Mouse (Mus musculus) forebrain, embryonic 11.5 days (tissue): ENCODE measurements around the gene Hic1. TPM values are rescaled to one million over a fixed set of nuclear protein-coding genes. Genes with fewer than 3 reads are reported as not detected.

Experiments
- ATAC-seq: fragments of 200-750 bp; cut with Nextera tagmentation; replicated peaks from 2 replicates; pipeline ENCODE4 v1.8.0; 2017; ENCODE audit warnings: moderate TSS enrichment; ENCODE audit not compliant: low FRiP score
- DNase-seq: peaks from one replicate; pipeline ENCODE4 v3.0.0-alpha.2; 2017; ENCODE audit warnings: low spot score
- H3K27ac ChIP-seq: fragments of 300-500 bp; sonication (generic); 2 replicates; pipeline ENCODE4 v1.5.1; 2014; ENCODE audit warnings: low read depth, low read length
- H3K27me3 ChIP-seq: fragments of 300-500 bp; sonication (generic); 2 replicates; pipeline ENCODE4 v1.6.1; 2014; ENCODE audit warnings: mild to moderate bottlenecking, low read length, mixed read lengths; ENCODE audit not compliant: control insufficient read depth, insufficient read depth
- H3K36me3 ChIP-seq: fragments of 300-500 bp; sonication (generic); 2 replicates; pipeline ENCODE4 v1.6.1; 2014; ENCODE audit warnings: mild to moderate bottlenecking, low read length, moderate library complexity, mixed read lengths; ENCODE audit not compliant: control insufficient read depth, insufficient read depth
- H3K4me1 ChIP-seq: fragments of 300-500 bp; sonication (generic); replicated peaks from 2 replicates; pipeline ENCODE4 v1.6.1; 2014; ENCODE audit warnings: low read length, mixed read lengths; ENCODE audit not compliant: control insufficient read depth, insufficient read depth
- H3K4me2 ChIP-seq: fragments of 300-500 bp; sonication (generic); 2 replicates; pipeline ENCODE4 v1.6.1; 2014; ENCODE audit warnings: low read depth, mild to moderate bottlenecking, low read length, moderate library complexity, mixed read lengths; ENCODE audit not compliant: severe bottlenecking
- H3K4me3 ChIP-seq: fragments of 300-500 bp; sonication (generic); 2 replicates; pipeline ENCODE4 v1.5.1; 2014; ENCODE audit warnings: low read depth, low read length
- H3K9ac ChIP-seq: fragments of 300-500 bp; sonication (generic); 2 replicates; pipeline ENCODE4 v1.6.1; 2014; ENCODE audit warnings: low read length
- H3K9me3 ChIP-seq: fragments of 300-500 bp; sonication (generic); 2 replicates; pipeline ENCODE4 v1.6.1; 2016; ENCODE audit warnings: low read length, mixed read lengths; ENCODE audit not compliant: control insufficient read depth
- WGBS: fragments of 180-500 bp; shearing (Covaris S2); extraction: QIAGEN DNeasy Blood & Tissue Kit; methylation state at CpG from one replicate; pipeline ENCODE4 v1.1.7; 2014; 5-methylcytosine and 5-hydroxymethylcytosine counted together
- polyA plus RNA-seq: library from polyadenylated mRNA; unstranded; fragments of >200 nt; fragmentation: Nextera tagmentation; extraction: Ambion mirVana; gene quantifications from 2 replicates; pipeline ENCODE4 v1.2.1, GENCODE M21; 2014

Hic1 gene
- 0.86 and 1.1 TPM in 2 replicates for polyA plus RNA-seq

DNA sequence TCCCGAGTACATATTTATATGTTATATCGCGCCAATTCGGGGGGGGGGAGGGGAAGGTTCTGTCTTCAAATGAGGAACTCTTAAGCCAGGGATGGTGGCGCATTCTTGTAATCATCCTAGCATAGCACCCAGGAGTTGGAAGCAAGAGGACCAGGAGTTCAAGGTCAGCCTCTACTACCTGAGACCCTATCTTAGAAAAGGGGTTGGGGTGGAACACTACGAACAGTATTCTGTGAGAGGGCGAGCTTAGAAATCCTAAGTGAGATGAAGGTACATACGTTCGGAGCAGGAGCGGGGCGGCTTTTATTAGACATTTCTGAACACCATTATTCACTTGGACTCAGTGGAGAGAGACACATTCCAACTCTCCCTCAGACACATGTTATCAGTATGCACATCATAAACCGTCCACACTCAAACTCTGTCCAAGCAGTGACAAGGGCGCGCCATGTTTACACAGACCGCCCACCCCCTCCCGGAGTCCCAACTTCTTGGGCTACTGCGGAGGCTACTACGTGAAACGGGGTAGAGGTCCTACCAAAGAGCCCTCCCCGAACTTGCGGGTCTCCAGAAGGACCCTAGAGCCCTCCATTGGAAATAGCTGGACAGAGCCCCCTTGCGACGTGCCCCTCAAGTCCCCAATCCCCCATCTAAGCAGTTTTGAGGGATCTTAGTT, at the start of gene Hic1:
Gene Hic1 (minus strand): TSS at position 115 of the 676 bp plus-strand sequence.
- H3K4me1 ChIP-seq: peaks cover 37% of the 10 kb centered on the region
- DNase-seq (no peak), ATAC-seq (no peak)
- no peaks in the 10 kb centered on the region for H3K9me3 ChIP-seq
- peaks cover 89% of the 10 kb centered on the region for H3K27me3 ChIP-seq
- peak within 1 kb of the TSS; percentile 40 for H3K4me3 ChIP-seq
- H3K36me3 ChIP-seq: no peaks in the 10 kb centered on the region
- H3K27ac ChIP-seq: no peak within 1 kb of the TSS
- peak within 1 kb of the TSS; percentile 74 for H3K4me2 ChIP-seq
- 6% methylated on average over 23 of the region's 23 CpGs for WGBS
- peak within 1 kb of the TSS; percentile 27 for H3K9ac ChIP-seq

DNA sequence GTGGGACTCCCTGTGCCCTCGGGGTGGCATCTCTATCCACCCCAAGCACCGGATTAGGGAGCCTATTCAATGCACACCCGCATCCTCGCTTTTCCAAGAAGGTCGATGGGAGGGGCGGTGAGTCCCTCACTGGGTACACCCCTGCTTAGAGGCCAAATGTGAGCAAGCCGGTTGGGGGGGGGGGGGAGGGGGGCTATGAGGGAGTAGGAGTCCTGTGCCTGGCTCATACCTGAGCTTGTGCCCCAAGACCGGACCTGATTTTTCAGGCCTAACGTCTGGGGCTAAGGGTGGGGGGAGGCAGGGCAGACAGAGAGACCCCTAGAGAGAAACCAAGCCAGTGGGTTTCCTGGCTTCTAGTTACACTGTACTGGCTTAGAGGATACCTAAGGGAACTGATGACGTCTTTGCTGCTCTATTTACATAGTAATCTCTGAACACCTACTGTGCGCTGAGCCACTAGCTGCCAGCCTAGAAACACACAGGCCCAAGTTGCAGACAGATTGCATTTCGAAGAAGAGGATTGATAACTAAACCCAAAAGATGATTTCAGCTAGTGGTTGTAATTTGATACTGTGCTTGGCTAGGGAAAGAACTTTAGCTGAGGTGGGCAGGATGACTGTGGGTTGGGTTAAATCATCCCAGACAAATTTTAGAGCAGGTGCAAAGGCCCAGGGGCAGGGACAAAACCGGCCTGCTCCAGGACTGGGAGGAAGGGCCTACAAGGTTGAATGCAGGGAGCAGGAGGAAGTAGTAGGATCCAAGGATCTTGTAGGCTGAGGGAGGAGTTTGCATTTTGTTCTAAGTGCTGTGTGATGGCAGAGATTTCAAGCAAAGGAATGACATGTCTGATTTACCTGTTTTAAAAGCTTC, 45.0 kb upstream of the Hic1 start:
- Histone ChIP-seq H3K4me3 (peak overlapping the region; percentile 27), H3K27me3 (no peaks in the 10 kb centered on the region), H3K9ac (peak overlapping the region; percentile 48; the same call in 1 of the 2 replicates), H3K36me3 (no peaks in the 10 kb centered on the region), H3K4me1 (peaks cover 16% of the 10 kb centered on the region), H3K9me3 (no peaks in the 10 kb centered on the region), H3K27ac (no peak overlapping the region), H3K4me2 (peak overlapping the region; percentile 55)
- 14% methylated on average over 13 of the region's 13 CpGs for WGBS
- DNase-seq: no peak
- ATAC-seq: peak; percentile 53

DNA sequence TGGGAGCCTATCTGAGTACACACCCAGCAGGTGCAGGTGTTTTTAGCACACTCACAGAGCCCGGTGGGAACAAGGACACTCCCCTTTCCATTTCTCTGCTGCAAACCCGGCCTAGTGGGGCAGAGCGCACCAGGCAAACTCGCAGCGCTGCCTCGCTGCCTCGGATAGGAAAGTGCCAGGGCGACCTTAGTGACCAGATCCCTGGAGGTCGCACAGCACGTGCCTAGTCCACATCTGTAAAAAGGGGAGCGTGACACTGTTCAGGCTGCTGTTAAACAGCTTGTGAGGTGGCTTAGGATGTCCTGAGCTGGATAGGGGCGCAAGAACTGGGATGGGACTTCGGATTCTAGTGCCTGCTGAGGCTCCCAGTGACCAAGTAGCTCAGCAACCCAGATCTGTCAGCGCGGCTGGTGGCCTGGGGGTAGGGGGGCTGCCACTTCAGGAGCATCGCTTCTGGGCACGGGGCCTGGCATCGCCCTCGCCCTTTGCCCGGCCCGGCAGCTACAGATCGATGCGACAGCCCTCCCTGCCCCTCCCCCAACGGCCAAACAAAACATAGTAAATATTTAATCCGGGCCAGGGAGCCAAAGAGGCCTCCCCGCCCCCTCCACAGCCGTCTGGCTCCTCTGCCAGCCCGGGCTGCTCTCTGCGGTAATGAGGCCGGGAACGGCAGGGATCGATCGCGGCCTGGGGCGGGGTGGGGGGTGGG, 44.2 kb upstream of the Hic1 start:
- Histone ChIP-seq H3K36me3 (no peaks in the 10 kb centered on the region), H3K27ac (no peak overlapping the region), H3K9ac (peak overlapping the region; percentile 48; the same call in 1 of the 2 replicates), H3K4me3 (peak overlapping the region; percentile 27), H3K4me1 (peaks cover 16% of the 10 kb centered on the region), H3K4me2 (peak overlapping the region; percentile 55), H3K27me3 (no peaks in the 10 kb centered on the region), H3K9me3 (no peaks in the 10 kb centered on the region)
- DNase-seq (peak; percentile 79), ATAC-seq (peak; percentile 65)
- 2% methylated on average over 35 of the region's 35 CpGs for WGBS

DNA sequence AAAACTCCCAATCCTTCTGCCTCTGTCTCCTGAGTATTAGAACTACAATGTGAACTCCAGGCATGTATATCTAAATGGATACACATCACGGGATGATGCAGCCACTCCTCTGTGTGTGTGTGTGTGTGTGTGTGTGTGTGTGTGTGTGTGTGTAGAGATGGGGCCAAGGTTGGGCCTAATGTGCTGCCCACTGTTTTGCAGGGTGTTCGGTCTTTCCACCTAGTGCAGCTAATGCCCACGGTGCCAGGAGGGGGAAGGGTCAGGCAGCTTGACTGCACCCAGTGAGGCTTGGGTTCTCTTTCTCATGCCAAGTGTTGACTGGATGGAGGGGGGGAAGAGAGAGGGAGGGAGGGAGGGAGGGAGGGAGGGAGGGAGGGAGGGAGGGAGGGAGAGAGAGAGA, 43.6 kb upstream of the Hic1 start:
- no peak for ATAC-seq
- H3K27ac ChIP-seq: no peak overlapping the region
- H3K4me2 ChIP-seq: no peak overlapping the region
- no peak for DNase-seq
- no peaks in the 10 kb centered on the region for H3K27me3 ChIP-seq
- peaks cover 16% of the 10 kb centered on the region for H3K4me1 ChIP-seq
- no peaks in the 10 kb centered on the region for H3K36me3 ChIP-seq
- no peaks in the 10 kb centered on the region for H3K9me3 ChIP-seq
- H3K4me3 ChIP-seq: no peak overlapping the region
- 41% methylated on average over 3 of the region's 3 CpGs for WGBS
- no peak overlapping the region for H3K9ac ChIP-seq

DNA sequence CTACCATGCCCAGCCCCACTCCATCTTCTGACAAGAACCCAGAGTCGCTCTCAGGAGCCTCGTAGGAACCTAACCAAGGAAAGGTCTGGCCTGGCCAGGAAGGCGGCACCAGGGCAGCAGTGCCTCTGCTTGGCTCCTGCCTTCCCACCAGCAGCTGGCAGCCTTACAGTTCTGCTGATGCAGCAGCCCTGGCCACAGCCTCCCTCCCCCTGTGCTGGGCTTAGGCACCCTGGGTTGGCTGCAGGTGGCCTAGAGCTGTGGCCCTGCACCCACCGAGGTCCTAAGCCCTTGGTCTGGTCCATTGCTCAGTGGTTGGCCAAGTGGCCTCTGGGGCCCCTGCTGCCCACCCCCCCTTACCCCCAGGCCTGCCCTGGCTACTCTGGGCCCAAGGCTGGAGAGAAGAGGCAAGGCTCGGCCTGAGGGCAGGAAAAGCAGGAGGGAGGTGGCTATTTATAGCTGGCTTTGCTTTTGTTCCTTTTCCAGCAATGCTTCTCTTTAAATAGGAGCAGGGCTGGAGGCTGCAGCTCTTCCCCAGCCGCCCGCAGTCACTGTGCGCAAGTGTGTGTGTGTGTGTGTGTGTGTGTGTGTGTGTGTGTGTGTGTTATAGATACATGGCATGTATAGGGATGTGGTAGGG, 42.8 kb upstream of the Hic1 start:
- Histone ChIP-seq H3K27me3 (no peaks in the 10 kb centered on the region), H3K4me3 (no peak overlapping the region), H3K27ac (no peak overlapping the region), H3K9me3 (no peaks in the 10 kb centered on the region), H3K9ac (no peak overlapping the region; the same call in 1 of the 2 replicates), H3K4me2 (no peak overlapping the region), H3K4me1 (peaks cover 16% of the 10 kb centered on the region), H3K36me3 (no peaks in the 10 kb centered on the region)
- ATAC-seq: no peak
- WGBS: 39% methylated on average over 8 of the region's 8 CpGs
- peak; percentile 57 for DNase-seq

DNA sequence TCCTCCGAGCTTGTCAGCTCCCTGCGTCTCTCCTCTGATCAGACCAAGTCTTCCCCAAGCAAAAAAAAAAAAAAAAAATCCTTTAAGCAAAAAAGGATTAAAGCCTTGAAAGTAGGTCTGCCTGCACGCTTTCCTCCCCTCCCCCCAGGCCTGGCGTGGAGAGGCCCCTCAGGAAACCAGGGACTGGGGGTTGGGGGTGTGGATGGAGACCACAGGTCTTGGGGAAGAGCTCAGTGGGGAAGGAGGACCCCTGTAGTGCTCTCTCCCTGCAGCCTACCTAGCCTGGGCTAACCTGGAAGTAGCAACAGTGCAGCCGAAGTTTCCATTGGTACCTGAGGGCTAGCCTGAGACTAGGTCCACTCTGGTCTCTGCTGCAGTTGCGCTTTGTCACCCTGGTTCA, 41.4 kb upstream of the Hic1 start:
- Histone ChIP-seq H3K4me2 (no peak overlapping the region), H3K9ac (no peak overlapping the region), H3K4me1 (peaks cover 16% of the 10 kb centered on the region), H3K4me3 (no peak overlapping the region), H3K36me3 (no peaks in the 10 kb centered on the region), H3K27ac (no peak overlapping the region), H3K9me3 (no peaks in the 10 kb centered on the region), H3K27me3 (no peaks in the 10 kb centered on the region)
- ATAC-seq (no peak), DNase-seq (no peak)
- WGBS: 30% methylated on average over 6 of the region's 6 CpGs

DNA sequence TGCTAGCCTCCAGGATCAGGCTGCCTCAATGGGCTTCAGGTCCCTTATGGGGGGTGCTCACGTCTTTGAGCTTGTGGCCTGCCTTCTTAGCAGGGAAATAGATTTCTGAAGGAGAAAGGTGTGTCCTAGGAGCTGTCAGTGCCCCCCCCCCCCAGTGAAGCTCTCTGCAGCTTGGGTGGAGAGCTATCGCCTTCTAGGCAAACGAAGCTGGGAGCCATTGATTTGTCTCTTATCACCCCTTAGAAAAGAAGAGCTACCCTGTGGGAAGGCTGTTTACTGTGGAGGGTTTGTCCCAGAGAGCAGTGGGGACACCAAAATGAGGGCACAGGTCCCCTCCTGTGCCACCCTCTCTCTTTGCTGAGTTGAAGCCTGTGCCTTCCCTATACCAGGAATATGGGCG, 40.8 kb upstream of the Hic1 start:
- Histone ChIP-seq H3K27ac (no peak overlapping the region), H3K4me2 (no peak overlapping the region), H3K9ac (no peak overlapping the region), H3K27me3 (no peaks in the 10 kb centered on the region), H3K4me3 (no peak overlapping the region), H3K9me3 (no peaks in the 10 kb centered on the region), H3K36me3 (no peaks in the 10 kb centered on the region), H3K4me1 (peaks cover 16% of the 10 kb centered on the region)
- no peak for DNase-seq
- 57% methylated on average over 4 of the region's 4 CpGs for WGBS
- no peak for ATAC-seq

DNA sequence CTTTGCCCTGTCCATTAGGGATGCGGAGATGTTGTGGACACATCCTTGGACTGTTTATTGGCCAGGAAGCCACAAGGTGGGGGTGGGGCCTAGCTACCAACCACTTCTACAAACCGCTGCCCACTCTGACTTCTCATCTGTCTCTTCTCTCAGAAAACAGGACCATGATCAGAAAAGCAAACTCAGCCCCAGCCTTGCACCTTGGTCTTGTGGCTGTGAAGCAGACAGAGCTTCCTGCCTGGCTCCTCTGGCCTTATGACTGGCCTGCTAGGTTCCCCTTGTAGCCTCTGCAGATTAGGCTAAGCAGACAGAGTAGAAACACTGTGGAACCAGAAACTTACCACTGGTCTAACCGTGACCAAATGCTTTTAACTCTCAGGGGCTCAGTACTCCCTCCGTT, 40.0 kb upstream of the Hic1 start:
- DNase-seq: no peak
- H3K9me3 ChIP-seq: no peaks in the 10 kb centered on the region
- H3K4me1 ChIP-seq: peaks cover 16% of the 10 kb centered on the region
- H3K4me3 ChIP-seq: no peak overlapping the region
- H3K9ac ChIP-seq: no peak overlapping the region
- H3K4me2 ChIP-seq: no peak overlapping the region
- no peak overlapping the region for H3K27ac ChIP-seq
- H3K36me3 ChIP-seq: no peaks in the 10 kb centered on the region
- no peak for ATAC-seq
- WGBS: 71% methylated on average over 4 of the region's 4 CpGs
- no peaks in the 10 kb centered on the region for H3K27me3 ChIP-seq
